Mouse (Mus musculus) granulocyte monocyte progenitor cell, adult 5-6 weeks (primary cell): Measurements from ENCODE around the gene Gm45062. TPM values are rescaled to one million over a fixed set of nuclear protein-coding genes. Genes with fewer than 3 reads are reported as not detected.
"Not testable (repeated sequence)": the region's sequence is repeated elsewhere in the genome, so short reads cannot be mapped to it uniquely, and the experiment has no call there.

Experiments used
- ATAC-seq: replicated peaks from 2 replicates; pipeline ENCODE4 v1.8.0; 2016; ENCODE audit warnings: mild to moderate bottlenecking, moderate TSS enrichment, inconsistent platforms; ENCODE audit not compliant: poor library complexity, severe bottlenecking
- total RNA-seq, 2 experiments: library from RNA; stranded (forward) in 1 of 2; stranded (reverse) in 1 of 2; fragments of 200-712, 200-1000 nt in 1 of 2; fragments of >200 nt in 1 of 2; fragmentation: Nextera tagmentation in 1 of 2; gene quantifications; 2 replicates each; pipeline ENCODE4 v1.2.3; 2014 to 2017

Gm45062 gene
- total RNA-seq, 2 experiments from 2014 or later, result 4.2 to 5.5 TPM

- no peak for ATAC-seq
Observed at GRCm38 (mm10) chr6:8307878-8308775, 48.9 kb downstream of the Gm45062 start.

DNA sequence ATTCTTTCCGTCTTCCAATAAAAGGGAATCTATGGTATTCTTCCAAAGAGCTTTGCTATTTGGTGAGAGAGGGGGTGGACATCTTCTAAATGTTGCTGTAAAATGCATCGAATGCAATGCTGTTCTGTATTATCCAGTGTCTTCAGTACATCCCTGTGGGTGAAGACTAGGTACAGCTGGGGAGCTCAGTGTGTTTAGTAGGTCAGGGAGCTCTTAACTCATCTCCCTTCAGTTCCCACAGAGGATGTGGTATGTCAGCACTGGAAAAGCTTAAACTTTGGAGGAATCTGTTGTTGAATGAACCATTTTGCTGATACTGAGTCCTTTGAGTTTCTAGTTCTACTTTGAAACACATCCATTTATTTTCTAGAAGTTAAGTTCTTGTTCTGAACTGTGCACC lies 53.3 kb downstream of the Gm45062 start:
- ATAC-seq, result no peak

GRCm38 (mm10) chr6:8316201-8316600 lies 57.0 kb downstream of the Gm45062 start:
- no peak for ATAC-seq

- no peak for ATAC-seq
Observed at GRCm38 (mm10) chr6:8319591-8319990, 60.3 kb downstream of the Gm45062 start.

GRCm38 (mm10) chr6:8331496-8331895 lies 72.2 kb downstream of the Gm45062 start:
- ATAC-seq, result not testable (repeated sequence)

GRCm38 (mm10) chr6:8333380-8333779 lies 74.1 kb downstream of the Gm45062 start:
- no peak for ATAC-seq

DNA sequence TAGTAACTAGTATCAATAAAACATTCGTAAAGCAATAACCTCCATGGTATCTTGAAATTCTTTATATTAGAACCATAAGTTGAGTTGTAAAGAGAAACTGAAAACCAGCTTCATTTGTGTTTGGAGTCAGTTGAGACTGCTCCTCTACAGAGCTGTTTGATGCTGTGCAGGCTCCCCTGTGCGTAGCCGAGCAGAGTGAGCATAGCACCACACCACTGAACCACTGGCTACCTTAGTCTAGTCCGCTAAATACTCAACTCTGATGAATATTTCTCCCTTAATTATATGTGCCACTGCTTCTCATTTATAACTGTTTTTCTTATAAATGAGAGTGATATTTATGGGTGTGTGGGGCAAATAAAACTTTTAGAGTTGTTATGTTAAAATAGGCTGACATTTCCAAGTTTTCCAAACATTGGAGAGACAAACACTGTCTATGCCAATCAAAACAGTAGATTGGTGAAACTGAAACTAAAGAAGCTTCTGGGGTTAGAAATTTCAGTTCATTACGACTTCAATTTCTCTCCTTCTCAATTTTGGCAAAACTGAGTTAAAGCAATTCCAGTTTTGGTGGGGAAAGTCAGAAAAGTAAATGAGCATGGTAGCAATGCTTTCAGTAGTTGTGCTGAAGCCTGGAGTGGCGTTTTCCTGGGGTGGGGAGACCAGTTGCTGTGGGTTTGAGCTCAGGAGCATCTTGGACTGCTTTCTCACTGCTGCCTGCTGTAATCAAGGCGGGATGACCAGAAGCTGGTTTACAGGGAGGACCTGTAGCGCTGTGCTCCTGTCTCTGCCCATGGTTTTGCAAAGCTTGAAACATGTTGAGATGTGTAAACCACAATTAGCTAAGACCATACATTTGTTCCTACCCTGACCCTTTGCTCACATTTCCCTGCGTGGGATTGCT lies 77.5 kb downstream of the Gm45062 start:
- no peak for ATAC-seq

- ATAC-seq, result peak; percentile 84
Observed at GRCm38 (mm10) chr6:8339453-8339852, 80.2 kb downstream of the Gm45062 start.

- no peak for ATAC-seq
Observed at GRCm38 (mm10) chr6:8343271-8343670, 84.0 kb downstream of the Gm45062 start.

DNA sequence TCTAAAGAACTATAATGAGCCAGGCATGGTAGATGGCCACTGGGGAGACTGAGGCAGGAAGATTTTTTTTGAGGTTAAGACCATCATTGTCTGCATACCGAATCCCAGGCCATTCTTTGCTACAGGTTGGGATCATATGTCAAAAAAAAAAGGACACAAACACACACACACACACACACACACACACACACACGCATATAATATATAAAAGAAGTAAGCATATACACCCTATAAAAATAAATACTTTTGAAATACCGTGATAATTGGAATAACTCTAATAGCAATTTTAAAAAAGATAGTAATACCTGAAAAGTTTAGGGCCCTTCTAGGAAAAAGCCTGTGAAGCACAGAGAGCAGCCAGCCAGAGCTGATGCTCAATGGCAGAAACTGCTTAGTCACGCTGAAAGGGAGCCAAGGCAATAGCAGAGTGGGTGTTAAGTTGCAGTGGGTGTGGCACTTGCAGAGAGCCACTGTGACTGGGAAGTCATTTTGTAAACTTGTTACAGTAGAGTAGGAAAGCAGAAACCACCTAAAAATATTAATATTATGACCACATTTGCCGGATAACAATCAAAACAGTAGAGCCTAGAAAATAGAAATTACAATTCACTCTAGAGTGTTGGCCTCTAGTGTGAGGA lies 86.1 kb downstream of the Gm45062 start:
- ATAC-seq, result peak; percentile 99

GRCm38 (mm10) chr6:8347154-8347553 lies 87.9 kb downstream of the Gm45062 start:
- no peak for ATAC-seq

DNA sequence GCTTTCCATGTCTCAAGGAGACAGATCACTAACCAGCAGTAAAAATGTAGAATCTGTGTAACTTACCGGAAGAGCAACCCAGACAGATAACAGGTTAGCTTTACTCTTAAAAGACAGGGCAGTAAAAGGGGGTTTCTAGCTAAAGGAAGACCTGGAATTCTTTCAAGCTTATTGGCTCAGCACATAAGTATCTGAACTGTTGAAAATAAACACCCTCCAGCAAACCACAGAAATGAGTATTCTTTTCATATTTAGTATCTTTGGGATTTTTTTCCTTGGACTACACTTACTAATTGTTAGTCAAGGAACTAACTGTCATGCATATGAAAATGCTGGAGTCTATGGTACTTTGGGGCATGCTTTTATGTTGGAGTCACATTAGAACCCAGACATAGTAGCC lies 89.1 kb downstream of the Gm45062 start:
- ATAC-seq, result no peak

- no peak for ATAC-seq
Observed at GRCm38 (mm10) chr6:8349060-8349670, 89.9 kb downstream of the Gm45062 start.

DNA sequence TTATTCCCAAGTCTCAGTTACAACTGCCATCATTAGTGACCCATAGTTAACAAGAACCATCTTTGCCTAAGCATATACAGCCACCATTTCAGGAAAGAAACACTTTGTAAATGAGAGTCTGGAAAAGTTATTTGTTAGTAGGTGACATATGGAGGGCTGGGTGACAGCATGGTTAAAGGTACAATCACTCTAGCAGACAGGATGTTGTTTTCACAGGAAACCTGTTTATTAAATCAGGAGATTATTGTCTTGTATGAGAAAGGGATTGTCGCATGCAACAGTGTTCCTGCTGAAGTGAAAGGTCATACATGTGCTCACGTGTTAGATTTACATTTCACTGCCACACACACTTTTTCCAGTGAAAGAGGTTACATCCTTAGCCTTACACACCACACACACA lies 92.3 kb downstream of the Gm45062 start:
- ATAC-seq, result no peak

DNA sequence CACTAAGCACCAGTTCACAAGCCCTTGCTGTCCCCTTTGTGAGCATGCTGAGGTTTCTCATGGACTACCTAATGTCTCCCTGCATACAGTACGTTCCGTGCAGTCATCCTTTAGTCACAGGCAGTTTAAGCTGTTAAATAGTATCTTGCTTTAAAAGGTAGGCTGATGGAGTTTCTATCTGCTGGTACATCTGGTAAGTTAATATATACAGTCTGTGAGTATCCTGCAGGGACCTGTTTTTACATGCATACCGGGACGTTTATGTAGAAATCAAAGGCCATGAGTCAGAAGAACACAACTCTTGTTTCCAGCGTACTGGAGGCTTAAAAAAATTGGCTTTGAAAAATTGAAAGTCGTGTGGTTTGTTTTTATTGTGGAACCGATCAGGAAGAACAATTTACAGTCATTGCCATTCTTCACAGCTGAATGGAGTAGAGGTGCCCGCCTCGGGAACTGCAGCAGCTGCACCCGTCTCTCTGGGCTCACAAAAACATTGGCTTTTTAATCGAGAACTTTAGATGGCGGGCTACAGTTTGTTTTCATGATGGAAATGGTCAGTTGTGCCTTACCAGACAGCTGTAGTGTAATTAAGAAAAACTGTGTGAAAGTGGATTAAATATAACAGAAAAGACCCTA lies 93.4 kb downstream of the Gm45062 start:
- no peak for ATAC-seq

DNA sequence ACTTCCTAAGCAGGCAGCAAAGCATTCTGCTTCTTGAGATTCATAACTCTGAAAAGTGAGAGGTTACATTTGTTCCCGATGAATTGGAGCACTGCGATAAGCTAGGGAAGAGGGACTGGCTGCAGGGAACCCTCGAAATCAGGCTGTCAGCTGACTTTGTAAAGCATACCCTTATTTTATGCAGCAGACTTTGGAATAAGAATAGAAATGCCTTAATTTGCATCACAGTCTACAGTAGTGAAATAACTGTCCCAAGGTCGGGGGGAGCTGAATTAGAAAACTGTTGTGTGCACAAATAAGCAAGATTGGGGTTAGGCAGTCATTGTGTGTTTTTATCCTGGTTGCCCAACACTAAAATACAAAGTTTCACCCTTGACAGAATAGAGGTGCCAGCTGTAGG lies 94.2 kb downstream of the Gm45062 start:
- ATAC-seq, result no peak

GRCm38 (mm10) chr6:8354846-8355245 lies 95.6 kb downstream of the Gm45062 start:
- no peak for ATAC-seq

- ATAC-seq, result no peak
Observed at GRCm38 (mm10) chr6:8358232-8358631, 99.0 kb downstream of the Gm45062 start.

DNA sequence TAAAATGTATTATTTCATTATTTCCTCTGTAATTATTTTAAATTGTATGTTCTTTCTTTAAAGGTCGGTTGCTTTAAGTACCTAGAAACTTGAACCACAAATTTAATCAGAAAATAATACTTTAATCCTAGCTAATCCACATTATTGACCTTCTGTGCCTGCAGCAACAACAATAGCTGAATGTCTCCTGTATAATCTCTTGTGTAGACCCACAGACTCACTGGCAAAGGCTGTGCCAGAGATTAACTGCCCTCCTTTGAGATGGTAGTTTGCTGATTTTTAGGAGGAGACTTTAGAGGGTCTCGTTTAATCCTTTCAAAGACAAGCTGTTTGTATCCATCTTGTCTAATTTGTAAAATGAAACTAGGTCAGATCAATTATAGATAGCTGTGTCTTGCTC lies 99.5 kb downstream of the Gm45062 start:
- ATAC-seq, result no peak

DNA sequence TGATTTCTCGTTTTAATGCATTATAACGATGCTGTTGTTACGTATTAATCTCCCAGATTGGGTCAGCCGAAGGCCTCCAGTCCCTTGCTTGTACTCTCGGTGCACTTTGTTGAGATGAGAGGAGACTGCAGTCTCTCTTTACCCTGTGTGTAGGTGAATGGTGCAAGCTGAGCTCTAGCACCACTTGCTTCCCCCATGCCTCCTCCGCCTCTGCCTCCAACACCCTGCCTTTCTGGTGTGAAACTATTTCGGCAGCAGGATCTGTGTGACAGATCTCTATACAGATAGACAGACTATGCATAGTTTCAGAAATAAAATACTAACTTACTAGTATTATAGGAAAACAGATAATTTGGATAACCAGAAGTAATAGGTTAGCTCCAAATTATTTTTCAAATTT lies 101.6 kb downstream of the Gm45062 start:
- ATAC-seq, result no peak
